Mouse (Mus musculus) kidney, adult 18-20 months (tissue): ENCODE data around the gene Abl1.
"Not testable (repeated sequence)": the region's sequence is repeated elsewhere in the genome, so short reads cannot be mapped to it uniquely, and the experiment has no call there.

Experiments used
- DNase-seq: peaks from one replicate; pipeline ENCODE4 v3.0.0; 2021

The Abl1 gene

GRCm38 (mm10) chr2:31688074-31688925 lies at the start of gene Abl1:
Gene Abl1 (plus strand): TSS chr2:31688376.
- peak; percentile 94 for DNase-seq

DNA sequence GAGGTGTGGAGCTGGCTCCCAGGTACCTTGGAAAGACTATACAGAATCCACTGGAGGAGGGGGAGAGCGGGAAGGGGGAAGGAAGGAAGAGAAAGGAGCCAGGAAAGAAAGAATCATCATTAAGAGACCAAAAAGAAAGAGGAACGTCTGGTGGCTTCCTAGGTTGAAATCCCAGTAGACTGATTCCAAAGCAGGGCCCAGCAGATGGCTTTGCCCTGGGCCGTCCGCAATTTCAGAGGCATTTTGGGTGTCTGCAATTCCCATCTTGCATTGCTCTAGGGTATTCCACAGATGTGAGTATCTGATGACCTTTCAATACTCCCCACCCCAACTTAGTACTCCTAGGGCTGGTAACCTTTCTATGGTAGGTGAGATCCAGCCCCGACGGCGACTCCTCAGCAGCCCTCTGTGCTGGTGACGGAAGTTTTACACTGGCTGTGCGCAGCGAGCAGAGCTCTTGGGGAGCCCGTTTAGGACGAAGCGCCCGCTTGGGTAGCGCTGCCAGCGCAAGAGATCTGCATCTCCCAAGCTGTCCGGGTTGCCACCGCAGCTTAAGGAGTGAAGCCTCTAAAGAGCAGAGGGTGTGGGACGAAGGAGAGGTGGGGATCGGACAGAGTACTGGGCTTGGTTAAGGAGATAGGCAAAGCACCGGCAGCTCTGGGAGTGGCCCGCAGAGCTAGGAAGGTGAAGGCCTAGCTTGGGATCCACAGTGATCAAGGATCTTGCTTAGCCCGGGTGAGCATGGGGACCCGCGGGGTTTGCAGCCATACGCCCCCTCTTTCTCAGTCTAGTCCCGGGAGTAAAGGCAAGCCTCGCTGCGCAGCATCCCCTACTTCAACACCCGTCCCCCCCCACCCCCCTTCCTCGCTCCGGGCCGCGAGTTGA lies 49.4 kb upstream of the Abl1 start:
- DNase-seq, result no peak

DNA sequence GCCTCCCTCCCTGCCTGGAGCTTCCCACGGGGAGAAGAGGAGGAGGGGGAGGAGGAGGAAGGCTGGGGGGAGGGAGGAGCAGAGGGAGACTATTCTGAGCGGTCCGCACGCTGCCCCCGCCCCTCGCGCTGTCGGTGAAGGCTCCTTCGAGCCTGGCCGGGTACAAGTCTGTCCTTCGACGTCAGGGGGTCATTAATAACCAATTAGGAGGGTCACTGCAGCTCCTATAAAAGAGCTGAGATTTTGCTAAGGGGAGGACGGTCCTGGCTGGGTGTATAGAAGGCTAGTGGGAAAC lies 48.8 kb upstream of the Abl1 start:
- DNase-seq, result no peak

- DNase-seq, result no peak
Observed at GRCm38 (mm10) chr2:31639901-31640608, 48.1 kb upstream of the Abl1 start, which contains the start of gene Prdm12. Gene Prdm12 (plus strand): TSS chr2:31640037.

DNA sequence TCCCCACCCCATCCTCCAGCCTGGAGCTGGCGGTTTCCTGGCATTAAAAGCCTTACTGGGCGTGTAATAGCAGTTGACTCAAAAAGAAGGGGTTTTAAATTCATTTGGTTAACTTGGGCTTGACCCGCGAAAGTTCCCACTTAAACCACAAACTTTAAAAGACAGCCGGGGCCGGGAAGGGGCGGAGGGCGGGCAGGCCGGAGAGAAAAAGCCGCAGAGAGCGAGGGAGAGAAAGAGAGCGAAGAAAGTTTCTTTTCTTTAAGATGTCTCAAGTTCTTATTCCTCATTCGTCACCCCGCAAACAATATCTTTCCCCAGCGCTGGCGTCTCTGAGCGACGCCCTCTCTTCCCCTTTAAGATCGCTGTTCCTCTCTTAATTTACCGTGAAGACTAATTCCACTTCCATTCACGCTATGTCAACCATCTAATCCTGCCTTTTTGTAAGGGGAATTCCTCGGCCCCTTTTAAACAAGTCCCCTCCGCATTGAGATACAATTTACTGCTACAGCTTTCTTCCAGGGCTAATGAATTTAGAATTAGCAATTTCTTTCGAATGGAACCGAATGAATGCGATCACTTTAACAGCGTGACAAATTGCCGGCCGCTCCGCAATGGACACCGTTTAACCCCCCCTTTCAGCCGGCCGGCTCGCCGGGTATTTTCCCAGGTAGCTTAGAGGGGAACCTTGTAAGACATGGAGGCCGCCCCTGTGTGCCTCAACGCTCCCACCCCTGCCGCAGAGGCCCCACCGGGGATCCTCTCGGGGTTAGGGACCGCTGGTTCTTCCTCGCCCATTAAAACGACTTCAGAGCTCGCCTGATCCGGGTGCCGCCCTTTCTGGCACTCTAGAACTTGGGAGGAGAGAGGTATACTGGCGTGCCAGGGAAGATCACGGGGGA lies 47.3 kb upstream of the Abl1 start:
- DNase-seq, result peak; percentile 24

- DNase-seq, result no peak
Observed at GRCm38 (mm10) chr2:31641508-31641830, 46.7 kb upstream of the Abl1 start.

GRCm38 (mm10) chr2:31641929-31642328 lies 46.2 kb upstream of the Abl1 start:
- no peak for DNase-seq

GRCm38 (mm10) chr2:31653971-31654853 lies 34.0 kb upstream of the Abl1 start:
- DNase-seq, result peak; percentile 13

DNA sequence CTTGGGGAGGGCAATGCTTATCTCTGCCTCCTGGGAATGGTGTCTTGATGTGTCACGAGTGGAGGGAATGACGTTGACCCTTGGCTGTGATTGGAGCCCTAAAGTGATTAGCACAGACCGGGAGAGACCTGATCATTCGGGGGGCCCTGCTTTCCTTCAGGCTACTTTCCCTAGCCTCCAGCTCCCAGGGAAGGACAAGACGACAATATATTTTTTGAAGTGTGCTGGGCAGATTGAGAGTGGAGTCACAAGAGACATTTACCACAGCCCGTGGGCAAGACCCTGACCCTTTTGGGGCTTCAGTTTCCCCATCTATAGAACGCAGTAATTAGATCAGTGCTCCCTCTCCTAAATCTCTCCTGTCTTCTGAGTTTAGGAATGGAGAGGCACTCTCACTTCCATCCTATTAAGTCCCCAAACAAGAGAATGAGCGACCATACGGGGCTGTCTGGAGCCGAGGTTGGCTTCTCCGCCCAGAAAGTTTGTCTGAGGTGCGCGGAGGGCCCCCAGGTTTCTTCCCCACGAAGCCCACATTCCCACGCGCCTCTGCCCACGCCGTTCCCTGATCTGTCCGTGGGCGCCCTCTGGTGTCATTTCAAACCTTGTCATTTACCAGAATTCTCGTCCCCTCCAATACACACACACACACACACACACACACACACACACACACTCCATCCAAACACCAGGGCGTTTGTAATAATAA lies 33.2 kb upstream of the Abl1 start:
- peak; percentile 61 for DNase-seq

DNA sequence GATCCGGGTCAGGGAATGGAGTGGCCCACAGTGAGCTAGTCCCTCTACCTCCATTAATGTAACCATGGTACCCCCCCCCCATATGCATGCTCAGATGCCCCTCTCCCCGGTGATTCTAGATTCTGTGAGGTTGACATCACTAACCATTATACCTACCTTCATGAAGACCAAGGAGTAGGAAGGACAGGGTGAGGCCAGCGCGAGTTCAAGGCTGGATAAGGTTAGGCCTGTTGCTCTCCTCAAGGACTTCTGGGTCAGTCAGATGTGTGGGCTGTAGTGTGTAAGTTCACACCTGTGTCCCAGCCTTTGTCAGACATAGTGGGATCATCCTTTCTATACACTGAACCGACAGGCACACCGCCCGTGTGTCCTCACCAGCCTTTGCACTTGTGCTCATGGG lies 31.8 kb upstream of the Abl1 start:
- no peak for DNase-seq

DNA sequence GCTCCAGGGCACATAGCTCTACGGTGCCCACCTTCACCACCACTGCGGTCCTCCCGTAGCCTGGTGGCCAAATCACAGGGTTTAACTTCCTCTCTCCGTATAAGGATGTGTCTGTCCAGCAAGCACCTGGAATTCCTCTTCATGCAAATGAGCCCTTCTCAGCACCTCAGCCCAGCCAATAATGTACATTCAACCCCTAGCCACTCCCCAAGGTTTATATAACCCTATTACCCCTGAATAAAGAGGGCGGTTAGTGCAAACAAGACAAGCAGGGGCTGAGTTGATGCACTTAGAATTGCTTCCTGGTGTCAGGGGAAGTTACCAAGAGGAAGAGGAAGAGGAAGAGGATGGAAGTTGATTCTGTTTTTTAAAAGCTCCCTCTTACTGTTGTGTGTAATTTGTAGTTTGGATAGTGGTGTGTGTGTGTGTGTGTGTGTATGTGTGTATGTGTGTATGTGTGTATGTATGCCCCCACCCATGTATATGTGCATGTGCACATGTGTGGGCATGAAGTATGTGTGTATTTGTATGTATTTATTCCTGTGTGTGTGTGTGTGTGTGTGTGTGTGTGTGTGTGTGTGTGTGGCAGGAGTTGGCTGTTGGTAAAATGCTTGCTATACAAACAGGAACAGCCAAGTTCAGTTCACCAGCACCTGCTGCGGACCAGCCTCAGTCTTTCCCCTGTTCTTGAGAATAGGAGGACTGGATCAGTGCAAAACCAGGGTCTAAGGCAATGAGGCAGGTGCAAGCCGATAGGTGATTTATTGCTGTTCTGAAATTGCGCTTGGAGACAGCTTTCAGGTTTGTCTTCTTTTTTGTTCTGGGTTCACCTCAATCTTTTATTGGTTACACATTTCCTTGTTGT lies 25.0 kb upstream of the Abl1 start:
- DNase-seq, result no peak

- DNase-seq, result no peak
Observed at GRCm38 (mm10) chr2:31663804-31664180, 24.4 kb upstream of the Abl1 start.

DNA sequence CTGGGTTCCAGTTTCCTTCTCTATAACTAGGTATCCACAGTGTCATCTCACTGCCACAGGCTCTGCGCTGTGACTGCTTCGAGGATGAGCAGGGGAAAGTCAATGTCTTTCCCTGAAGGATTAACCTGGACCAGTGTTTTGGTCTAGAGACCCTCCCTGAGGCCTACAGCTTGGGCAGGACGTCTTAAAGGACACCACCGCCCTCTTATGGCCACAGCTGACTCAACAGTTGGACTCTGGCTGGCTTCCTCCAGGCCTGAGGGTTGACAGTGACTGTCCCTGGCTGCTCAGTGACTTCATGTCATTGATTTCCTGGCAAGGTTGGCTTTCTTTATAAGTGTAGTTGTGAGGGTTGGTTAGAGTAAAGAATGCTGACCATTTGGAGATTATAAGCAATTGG lies 20.8 kb upstream of the Abl1 start:
- DNase-seq, result peak; percentile 55

DNA sequence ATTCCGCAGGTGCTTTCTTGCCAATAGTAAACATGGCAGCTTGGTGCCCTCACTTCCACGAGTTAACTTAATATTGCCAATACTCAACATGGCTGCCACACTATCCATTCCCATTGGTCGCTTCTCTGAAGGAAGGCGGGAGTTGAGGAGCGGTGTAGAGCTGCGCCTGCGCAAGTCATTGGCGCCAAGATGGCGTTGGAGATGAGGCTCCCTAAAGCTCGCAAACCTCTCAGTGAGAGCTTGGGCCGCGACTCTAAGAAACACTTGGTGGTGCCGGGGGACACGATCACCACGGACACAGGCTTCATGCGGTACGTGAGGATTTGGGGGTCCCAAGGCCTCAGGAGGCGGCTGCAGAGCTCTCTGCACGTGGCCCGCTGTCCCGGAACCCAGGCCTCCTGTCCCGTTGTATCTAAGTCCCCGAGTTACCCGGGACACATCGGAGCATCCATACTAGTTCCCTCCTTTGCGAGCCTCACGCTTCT lies 17.6 kb upstream of the Abl1 start, which contains the start of gene Exosc2:
TSS of gene Exosc2 (plus strand) at position 165 of the 485 bp plus-strand sequence.
- peak; percentile 91 for DNase-seq

DNA sequence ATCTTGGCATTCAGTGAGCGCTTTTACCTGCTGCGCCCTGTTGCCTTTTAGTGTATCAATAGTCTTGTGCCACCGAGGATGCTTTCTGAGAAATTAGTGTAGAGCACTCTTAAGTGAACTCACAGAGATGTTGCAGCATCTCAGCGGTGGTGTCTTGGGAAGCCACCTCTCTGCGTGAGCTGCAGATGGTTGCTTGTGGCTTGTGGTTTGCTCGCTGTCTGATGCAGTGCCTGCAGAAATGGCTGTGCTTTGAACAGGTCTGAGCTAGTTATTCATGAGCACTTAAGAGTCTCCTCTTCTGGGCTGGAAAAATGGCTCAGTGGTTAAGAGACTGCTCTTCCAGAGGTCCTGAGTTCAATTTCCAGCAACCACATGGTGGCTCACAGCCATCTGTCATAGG lies 9.5 kb upstream of the Abl1 start:
- no peak for DNase-seq

GRCm38 (mm10) chr2:31681051-31681707 lies 7.0 kb upstream of the Abl1 start:
- not testable (repeated sequence) for DNase-seq

DNA sequence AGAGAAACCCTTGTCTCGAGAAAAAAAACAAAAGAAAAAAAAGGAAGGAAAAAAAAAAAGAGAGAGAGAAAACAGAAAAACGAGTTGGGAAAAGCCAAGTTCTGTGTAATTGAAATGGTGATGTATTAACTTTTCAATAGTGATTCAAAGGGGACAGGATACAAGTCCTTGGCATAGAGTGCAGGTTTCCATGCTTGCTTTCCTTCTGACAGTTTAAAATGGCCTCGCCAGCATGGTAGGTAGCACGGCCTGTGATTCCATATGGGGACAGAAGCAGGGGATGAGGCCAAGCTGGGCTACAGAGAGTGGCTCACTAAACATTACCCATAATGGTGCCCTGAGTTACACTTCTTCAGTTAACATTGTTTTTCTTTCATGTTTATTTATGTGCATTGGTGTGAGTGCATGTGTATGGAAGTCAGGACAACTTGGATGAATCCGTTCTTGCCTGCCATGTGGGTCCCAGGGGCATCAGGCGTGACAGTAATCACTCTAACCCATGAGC lies 6.4 kb upstream of the Abl1 start:
- no peak for DNase-seq

DNA sequence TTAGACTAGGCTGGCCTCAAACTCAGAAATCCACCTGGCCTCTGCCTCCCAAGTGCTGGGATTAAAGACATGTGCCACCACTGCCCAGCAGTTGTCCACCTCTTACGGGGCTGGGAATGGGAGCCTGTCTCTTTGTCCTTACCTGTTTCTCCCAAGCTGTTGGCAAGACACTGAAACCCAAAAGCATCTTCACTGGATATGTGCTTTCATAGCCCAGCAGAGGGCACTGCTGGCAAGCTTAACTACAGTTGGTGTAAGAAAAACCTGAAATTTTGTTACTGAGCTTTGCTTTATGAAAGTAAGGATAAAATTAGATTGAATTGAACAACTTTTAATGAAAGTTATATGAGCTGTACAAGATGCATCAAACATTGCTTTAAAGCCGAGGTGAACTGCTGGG lies 4.5 kb upstream of the Abl1 start:
- DNase-seq, result peak; percentile 72

- peak; percentile 50 for DNase-seq
Observed at GRCm38 (mm10) chr2:31689045-31689444, 869 bp downstream of the Abl1 start.
